Mouse (Mus musculus) kidney, postnatal 25 days (tissue): Measurements from ENCODE around the gene Zfp366.
"Not testable (repeated sequence)": the region's sequence is repeated elsewhere in the genome, so short reads cannot be mapped to it uniquely, and the experiment has no call there.

Experiments
- DNase-seq, 2 experiments: peaks; one replicate each; pipeline ENCODE4 v3.0.0; 2021; ENCODE audit warnings: mixed read lengths in 2 of 2

Zfp366 gene

DNA sequence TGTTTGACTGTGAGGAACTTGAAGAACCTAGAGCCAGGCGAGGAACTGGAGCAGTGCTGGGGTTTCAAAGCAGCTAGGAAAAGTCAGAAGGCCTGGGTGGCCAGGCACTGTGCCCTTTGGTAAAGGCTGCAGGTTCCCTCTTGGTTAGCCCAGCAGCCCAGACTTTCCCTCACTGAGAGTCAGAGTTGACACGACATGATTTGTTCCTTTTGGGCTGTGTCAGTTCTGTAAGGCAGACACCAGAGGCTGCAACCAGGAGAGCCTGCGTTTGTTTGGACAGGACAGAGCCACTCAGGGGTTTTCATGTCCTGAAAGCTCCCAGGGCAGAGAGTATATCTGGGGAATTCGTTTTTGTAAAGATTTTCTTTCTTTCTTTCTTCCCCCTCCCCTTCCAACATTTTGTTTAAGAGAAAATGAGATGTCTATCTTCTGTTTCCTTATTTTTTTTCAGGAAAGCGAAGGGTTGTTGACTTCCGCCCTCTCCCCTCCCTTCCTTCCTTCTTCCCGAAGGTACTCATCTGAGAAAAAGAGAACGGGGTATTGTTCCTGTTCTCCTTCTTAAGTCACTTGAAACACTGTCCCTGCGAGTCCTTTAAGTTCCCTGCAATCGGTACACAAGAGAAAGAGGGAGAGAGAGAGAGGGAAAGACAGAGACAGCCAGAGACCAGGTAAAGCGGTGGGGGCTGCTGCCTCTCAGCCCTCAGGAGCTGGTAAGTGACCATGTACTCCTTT lies at the start of gene Zfp366:
Zfp366 (plus strand) TSS at position 669 of the 732 bp plus-strand sequence.
- peak in 1 of 2 experiments; percentile 18 for DNase-seq

DNA sequence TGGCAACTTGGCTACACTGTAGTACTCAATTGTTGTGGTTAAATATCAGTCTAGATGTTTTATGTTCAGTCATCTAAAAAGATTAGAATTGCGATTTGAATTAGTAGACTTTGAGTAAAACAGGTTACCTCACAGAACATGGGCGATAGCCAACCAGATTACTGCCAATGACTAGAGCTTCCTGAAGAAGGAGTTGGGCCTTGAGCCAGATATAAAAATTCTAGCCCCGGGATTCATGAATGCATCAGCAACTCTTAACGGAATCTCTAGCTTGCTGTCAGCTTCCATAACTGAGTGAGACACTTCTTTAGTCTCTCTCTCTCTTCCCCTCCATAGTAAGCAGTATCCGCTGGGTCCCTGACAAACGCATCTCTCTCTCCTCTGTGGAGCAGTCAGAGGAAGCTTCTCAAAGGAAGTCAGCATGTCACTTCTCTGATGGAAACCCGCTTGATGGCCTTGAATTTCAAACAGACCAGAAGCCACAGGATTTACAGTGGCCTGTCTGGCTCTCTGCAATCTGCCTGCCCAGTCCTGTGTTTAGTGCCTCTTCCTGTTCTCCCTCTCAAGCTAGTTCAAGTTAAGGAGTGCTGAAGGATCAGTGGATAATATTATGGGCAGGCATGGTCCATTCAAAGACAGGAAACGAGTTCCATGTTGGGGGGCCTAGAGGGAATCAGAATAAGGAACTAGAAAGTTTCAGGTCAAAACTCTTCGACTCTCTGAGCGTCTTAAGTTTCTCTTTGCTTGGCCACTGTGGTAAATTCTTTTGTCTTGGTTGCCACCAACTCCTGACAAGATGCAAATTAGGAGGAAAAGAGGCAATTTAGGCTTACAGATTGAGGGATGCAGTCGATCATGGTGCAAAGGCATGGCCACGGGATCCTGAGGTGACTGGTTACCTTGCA lies 46.0 kb upstream of the Zfp366 start:
- DNase-seq, result no peak

DNA sequence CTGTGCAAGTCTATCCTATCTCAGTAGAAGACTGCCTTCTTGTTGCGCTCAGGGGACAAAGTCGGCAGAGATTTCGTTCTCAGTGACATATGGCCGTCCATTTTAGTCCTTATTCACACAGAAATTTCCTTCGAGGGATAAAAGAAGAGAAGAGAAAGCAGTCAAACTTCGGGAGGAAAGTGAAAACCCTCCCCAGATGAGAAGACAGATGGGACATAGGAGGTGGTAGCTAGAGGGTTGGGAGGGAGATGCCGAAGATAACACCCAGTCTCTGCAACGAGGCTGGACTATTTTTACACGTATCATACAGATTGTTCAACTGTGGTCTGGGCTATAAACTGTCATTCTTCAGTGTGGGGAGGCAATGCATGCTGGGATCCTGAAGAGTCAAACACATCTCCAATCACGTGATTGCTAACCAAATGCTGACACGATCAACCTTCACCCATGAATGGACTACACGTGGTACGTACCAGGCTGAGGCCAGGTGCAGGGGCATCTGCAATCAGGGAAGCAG lies 38.2 kb upstream of the Zfp366 start:
- no peak for DNase-seq

DNA sequence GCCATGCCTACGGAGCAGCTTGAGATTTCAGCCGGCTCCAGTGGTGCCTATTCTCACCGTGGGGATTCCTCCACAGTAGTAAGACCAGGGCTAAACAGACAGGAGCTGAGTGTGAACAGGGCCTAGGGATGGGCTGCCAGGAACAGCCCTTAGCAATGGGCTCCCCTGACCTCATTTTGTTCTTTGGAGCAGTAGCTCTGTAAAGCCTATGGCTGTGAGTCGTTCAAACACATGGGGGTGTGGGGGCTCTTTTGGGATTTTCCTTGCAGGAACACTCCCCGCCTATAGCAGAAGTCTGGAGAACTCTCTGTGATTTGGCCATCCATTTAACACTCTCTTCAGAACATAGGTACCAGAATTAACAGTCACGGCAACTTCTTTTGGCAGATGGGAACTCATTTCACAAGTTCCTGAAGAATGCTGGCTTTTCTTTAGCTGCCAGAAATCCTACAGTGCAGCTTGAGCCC lies 36.9 kb upstream of the Zfp366 start:
- DNase-seq, result no peak

DNA sequence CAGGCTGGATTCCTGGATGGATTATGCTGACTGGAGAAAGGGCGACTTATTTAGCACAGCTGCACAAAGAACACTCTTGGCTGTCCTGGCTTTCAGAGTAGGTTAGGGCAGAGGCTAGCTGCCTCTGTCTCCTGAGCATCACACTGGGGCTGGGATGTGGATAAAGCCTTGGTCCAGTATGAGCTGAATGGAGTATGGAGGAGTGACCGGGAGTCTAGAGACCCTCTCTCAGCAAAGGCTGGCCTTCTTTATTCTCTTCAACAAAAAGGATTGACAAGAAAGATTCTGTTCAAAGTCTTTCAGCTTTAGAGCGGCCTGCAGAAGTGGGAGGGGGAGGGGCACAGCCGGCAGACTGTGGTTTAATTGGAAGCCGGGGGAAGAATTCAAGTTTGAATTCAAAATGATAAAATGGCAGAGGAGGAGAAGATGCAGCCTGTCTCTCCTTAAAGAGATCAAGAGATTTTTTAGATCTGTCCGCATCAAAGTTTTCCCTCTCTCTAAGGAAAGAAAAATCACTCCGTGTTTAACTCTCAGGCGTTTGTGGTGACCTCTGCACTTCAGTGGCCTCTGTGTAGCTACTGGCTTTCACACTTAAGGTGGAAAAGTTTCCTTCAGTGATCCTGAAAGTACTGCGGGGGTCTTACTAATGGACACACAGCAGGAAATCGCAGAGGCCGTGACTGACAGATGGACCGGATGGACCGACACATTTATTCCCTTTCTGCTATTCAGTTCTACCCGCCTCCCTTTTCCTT lies 34.9 kb upstream of the Zfp366 start:
- no peak for DNase-seq

DNA sequence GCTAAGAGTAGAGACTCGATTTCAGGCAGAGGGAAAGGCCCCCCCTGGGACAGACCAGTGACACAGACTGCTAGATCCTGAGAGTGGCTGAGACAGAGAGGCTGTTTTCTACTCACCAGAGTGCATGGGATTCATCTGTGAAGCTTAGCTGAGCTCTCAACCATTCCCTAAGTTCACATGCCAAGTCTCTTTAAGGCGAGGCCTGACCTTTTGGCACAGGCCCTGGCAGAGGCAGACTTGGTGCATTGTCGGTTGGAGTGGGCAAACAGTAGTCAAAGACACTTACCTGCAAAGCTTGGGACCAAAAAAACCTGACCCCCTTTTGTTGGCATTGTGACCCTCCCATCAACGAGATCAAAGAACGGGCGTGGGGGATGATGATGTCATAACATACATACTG lies 34.0 kb upstream of the Zfp366 start:
- no peak for DNase-seq

DNA sequence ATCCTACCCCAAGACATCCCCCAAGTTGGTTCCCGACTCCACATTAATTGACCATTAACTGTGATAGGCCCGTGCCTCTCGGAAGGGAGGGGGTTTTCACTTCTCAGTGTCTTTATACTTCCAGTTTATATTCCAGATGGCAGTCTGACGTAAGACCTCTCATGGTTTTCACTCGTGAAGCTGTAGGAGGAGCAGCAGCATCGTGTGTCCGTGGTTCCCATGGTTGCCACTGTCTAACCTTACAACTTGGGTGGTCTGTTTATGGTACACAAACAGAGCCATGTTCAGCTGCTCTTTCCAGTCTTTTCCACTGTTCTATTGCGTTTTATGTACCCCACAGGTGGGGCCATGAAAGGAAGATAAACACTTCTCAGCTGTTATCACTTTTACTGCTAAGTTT lies 33.5 kb upstream of the Zfp366 start:
- no peak for DNase-seq

DNA sequence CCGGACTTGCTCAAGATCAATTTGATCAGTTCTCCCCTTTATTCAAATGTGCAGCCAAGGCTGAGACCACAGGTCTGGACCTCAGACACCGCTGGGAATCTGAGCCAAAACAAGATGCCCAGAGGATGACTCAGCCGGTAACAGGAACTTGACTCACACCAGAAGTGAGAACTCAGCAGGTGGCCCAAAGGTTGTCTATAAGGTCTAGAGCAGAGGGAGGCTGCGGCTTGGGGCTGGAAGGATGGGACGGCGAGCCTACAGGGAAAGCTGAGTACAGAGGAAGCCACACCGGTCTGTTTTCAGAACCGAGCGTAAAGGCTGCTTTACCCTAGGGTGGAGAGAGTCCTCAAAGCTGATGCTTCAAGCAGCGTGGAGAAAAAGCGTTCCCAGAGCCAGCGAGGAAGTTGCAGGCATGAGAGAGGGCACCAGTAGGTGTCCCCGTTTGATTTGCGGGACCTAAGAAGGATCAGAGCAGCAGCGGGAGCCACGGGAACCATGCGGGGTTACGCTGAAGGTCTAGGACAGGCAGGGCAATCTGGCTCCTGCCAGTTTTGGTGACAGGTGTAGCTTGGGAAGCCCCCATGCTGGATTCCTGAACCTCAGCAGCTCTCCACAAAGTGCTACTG lies 32.2 kb upstream of the Zfp366 start:
- DNase-seq, result peak in 1 of 2 experiments; percentile 44

DNA sequence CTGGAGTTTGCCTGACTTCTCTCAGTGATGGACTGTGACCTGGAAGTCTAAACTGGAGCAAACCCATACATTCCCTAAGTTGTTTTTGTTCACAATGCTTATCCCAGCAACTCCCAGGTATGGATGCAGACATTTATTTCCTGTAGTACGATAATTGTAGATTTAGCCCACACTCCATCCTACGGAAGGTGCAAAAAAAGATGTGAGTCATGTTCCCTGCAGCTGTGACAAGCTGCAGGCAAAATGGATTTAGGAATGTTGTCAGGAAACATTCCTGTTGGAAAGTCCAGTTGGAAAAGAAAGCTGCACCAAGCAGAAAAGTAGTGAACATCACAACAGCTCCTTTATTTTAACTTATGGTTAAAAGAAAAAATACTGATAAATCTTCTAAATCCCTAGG lies 26.9 kb upstream of the Zfp366 start:
- no peak for DNase-seq

DNA sequence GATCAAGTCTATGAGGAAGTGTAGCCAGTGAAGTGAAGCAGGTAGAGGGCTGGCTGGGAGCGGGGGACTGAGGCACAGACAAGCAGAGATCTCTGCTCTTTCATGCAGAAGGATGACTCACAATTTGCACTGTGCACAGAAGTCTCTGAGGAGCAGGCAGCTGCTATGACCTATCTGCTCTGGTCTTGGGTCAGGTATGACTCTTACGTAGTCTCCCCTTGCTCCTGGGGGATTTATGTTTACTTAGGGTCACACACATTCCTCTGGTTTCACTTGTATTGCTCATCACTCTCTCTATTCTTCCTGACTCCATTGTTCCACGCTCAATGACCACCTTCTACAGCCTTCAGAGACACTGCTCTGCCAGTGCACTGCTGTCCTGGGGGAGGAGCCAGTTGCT lies 25.9 kb upstream of the Zfp366 start:
- DNase-seq, result no peak

DNA sequence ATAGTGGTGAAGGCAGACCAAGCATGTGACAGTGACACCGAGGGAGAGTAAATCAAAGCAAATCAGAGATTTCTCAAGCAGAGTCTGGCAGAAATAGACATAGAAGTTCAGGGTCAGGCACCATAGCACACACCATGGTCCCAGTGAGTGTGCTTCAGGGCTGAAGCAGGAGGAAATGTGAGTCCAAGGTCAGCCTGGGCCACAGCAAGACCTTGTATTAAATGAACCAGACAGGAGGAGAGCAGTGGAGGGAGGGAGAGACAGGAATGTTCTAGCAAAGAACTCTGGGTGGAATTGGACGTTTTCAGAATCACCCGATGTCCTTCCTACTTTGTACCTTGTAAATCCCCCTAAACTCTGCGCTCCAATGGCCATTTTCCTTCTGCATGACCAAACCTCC lies 21.6 kb upstream of the Zfp366 start:
- peak; percentile 18 to 49 for DNase-seq

DNA sequence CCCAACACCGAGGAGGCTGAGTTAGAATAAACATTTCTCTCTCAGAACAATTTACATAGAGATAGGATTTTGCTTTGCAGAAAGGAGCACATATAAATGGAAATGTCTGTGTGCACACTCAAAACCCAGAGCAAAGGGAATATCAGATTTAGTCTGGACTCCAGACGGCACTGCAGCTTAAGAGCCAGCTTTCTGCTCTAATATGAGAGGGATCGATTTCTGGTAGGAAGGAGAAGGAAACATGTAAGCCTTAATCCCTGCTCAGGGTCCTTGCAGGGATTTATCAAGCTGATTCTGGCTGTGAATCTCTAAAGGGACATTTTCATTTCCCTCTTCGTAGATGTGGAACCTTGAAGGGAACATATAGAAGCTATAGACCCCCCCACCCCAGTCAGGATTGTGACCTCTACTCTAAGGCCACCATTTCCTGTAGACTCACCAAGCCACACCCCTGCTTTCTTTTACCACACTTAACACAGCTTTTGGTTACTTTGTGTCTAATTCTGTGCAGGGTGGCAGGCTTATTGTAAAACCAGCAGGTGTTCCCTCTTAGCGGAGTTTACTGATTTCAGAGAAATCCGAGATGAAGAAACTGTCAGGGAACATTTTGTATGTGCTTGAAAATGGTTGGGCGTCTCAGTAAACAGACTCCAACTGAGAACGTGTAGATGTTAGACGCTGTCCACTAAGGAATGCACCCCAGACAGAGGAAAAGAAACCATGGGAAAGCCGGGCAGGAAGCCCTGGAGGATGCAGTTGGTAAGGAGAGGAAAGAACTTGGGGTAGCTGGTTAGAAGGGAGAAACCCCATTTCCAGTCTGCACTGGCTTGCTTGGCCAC lies 20.9 kb upstream of the Zfp366 start:
- no peak for DNase-seq

DNA sequence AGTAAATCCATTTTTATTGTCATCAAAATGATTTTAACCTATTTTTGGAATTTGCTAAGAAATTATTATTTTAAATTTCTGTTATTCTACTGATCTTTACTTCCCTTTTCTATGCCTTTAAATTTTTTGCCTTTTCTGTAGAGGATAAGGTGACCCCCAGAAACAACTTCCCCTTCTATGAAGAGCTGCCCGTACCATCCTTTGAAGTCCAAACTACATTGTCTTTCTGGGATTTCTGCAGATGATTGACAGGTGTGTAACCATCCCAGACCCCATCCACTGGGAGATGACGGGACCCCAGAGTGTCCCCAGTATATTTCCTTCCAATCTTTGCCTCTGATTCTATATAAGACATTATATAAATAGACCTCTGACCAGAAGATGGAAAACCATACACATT lies 20.3 kb upstream of the Zfp366 start:
- DNase-seq, result no peak

DNA sequence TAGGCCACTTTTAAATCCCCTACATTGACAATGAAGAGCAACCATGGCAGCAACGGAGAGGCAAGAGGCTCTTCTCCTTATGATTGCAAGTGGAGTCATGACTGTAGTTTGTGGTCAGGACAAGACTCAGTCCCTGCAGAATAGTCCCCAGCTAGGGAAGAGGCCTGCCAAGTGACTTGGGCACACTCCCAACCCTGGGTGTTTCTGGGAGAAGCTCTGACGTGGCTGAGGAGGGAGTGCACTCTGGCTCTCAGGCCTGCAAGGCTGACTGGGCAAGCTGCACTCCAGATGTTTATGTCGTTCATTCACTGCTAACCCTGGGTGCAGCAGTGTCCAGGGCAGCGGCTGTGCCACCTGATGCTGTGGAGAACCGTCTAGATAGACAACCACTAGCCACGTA lies 15.2 kb upstream of the Zfp366 start:
- peak; percentile 53 to 67 for DNase-seq

DNA sequence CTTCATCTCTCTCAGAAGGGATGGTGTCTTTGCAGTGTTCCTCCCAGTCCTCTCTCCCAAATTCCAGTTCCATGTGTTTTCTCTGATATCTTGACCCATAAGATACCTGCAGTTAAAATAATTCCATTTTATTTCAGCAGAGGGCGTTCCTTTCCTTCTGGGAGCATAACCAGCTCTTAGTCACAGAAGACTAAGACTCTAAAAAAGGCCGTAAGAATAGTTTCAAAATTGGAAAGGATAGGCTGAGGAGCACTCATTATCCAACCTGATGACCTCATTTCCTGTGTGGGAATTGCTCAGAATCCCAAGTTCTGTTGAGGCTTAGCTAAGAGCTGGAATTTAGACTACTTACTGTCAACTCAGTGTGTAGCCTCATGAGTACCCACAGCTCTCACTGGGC lies 14.3 kb upstream of the Zfp366 start:
- no peak for DNase-seq

DNA sequence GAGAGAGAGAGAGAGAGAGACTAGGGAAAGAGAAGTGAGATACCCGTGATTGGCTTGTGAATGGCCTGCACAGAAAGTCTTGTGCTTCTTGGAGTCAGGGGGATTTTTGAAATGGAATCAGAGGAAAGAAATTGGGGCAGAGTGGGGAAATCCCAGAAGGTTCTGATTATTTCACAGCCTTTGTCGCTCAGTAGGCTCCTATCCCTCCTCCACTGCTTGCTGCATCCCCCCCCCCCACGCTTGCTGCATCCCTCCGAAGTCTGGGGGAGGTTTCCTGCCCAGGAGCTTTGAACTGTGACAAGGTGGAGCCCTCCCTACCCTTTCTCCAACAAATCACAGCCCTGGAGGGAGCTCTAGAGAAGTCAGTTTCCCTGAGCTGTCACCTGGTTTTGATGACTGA lies 10.8 kb upstream of the Zfp366 start:
- DNase-seq, result no peak

DNA sequence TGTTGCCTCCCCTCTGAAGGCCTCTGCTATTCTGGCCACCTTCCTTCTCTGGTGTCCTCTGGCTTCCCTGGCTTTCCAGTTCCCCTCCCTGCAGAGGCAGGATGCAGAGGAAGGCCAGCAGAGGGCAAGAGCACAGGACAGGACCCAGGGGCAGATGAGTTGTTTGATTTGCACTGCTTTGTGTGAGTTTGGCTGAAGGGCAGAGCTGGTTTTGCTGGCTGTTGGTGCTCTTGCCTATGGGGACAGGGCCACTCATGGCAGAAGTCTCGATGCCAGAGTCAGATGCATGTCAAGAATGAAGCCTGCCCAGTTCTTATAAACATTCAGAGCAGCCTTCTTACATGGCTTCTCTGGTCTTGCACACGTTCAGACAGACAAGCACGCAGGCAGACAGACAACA lies 1.8 kb upstream of the Zfp366 start:
- not testable (repeated sequence) for DNase-seq

DNA sequence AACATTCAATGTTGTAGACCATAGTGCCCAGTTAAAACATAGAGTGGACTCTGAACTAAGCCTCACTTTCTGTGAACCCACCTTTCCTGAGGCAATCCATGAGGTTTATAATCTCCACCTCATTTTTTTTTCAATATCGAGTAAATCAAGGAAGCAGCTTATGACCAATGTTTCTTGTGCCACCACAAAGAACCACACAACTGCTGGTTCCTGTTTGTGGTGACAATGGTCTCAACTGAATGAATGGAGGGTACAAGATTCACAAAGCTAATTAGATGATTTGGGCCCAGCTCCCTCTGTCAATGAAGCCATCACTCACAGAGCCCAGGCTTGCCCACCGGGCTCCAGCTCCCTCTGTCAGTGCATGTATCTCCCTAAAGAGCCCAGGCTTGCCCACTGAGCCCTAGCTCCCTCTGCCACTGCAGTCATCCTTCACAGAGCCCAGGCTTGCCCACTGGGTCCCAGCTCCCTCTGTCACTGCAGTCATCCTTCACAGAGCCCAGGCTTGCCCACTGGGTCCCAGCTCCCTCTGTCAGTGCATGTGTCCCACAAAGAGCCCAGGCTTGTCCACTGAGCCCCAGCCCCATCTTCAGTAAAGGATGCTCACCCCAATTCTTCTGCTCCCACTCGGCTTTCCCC lies 1.2 kb upstream of the Zfp366 start:
- no peak for DNase-seq

DNA sequence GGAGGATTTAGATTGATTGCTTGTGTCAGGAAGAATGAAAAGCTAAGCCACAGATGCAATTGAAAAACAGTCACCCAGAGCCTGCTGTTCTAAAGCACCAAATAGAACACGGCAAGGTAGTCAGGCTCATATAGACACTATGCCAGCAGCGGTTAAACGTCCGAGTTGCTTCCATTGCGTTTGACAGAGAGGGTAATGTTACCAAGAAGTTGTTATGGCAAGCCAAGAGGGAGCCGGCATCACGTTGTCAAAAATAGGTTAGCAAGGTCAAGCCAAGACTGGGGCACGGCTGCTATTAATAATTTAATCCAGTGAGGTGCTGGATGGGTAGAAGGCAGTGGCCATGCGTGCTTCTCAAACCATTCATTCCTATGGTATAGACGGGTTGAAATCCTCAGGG lies 950 bp downstream of the Zfp366 start:
- DNase-seq, result no peak

DNA sequence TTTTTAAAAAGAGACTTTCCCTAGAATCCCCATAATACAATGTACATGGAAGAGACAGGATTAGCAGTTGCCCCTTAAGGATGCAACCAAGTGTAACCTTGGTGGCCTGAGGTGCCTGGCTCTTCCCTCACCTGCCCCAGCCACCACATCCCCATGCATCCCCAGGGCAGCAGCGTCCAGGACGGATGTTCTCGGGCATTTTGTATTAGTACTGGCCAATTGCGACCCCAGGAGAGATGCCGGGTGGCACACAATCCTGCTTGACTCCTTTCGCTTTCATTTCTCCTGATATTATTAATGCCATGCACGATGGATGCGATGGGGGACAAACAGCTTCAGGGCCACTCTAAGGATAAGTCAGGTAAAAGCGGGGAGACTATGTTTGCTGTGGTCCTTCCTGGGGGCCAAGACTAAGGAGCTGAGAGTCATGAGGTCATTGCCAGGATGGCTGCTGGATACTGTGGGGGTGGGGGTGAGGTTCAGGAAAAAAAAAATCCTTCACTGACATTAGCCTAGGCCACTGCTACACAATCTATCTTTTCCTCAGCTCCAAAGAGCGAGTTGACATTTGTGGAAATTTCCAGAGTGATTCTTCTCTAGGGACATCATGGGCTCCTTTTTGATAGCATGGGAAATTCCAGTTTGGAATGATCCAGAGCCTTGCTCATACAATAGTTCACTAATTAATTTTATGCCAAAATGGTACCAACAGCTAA lies 1.7 kb downstream of the Zfp366 start:
- DNase-seq, result peak; percentile 20 to 51
